Mouse (Mus musculus) embryonic facial prominence, embryonic 12.5 days (tissue): Measurements from ENCODE around the gene Scn5a. TPM values are rescaled to one million over a fixed set of nuclear protein-coding genes. Genes with fewer than 3 reads are reported as not detected.

Source experiments
- ATAC-seq: fragments of 200-750 bp; cut with Nextera tagmentation; 2 replicates; pipeline ENCODE4 v1.8.0; 2017; ENCODE audit not compliant: insufficient number of reproducible peaks, insufficient read depth, low FRiP score, low TSS enrichment
- H3K27ac ChIP-seq: fragments of 300-500 bp; sonication (generic); 2 replicates; pipeline ENCODE4 v1.5.1; 2016; ENCODE audit warnings: mild to moderate bottlenecking
- H3K27me3 ChIP-seq: fragments of 300-500 bp; sonication (generic); 2 replicates; pipeline ENCODE4 v1.6.1; 2016; ENCODE audit warnings: mild to moderate bottlenecking, moderate library complexity
- H3K36me3 ChIP-seq: fragments of 300-500 bp; sonication (generic); 2 replicates; pipeline ENCODE4 v1.6.1; 2016; ENCODE audit warnings: mild to moderate bottlenecking
- H3K4me1 ChIP-seq: fragments of 300-500 bp; sonication (generic); 2 replicates; pipeline ENCODE4 v1.6.1; 2016
- H3K4me2 ChIP-seq: fragments of 300-500 bp; sonication (generic); replicated peaks from 2 replicates; pipeline ENCODE4 v1.6.1; 2016; ENCODE audit warnings: mild to moderate bottlenecking, moderate library complexity
- H3K4me3 ChIP-seq: fragments of 300-500 bp; sonication (generic); 2 replicates; pipeline ENCODE4 v1.5.1; 2016; ENCODE audit warnings: mild to moderate bottlenecking
- H3K9ac ChIP-seq: fragments of 300-500 bp; sonication (generic); 2 replicates; pipeline ENCODE4 v1.6.1; 2016; ENCODE audit warnings: mild to moderate bottlenecking, moderate library complexity
- H3K9me3 ChIP-seq: fragments of 300-500 bp; sonication (generic); 2 replicates; pipeline ENCODE4 v1.6.1; 2016; ENCODE audit warnings: mild to moderate bottlenecking, moderate library complexity
- WGBS: fragments of 180-500 bp; shearing (Covaris S2); methylation state at CpG from one replicate; pipeline ENCODE4 v1.1.7; 2016; 5-methylcytosine and 5-hydroxymethylcytosine counted together
- polyA plus RNA-seq: library from polyadenylated mRNA; unstranded; fragments of >200 nt; fragmentation: Nextera tagmentation; extraction: Ambion mirVana; gene quantifications from 2 replicates; pipeline ENCODE4 v1.2.1, GENCODE M21; 2016

The Scn5a gene
- polyA plus RNA-seq, 1 experiment from 2014 or later = 1.0 TPM

DNA sequence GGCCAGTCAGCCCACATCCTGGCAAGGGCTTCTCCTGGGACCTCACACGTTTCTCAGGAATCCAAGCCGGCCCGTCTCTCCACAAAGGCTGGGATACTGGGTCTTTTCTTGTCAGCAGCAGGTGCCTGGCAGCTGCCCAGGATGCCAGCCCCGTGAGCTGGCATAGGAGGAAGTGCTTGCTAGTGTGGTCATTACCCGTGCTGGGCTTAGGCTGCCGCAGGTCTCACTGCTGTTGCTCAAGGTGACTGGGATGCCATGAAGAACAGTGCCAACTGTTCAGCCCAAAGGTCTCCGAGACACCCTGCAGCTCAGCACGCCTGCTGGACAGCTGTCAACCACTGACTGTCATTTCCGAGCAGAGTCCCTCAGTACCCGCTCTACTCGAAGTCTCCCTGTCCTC, 100.5 kb downstream of the Scn5a start:
- no peak for ATAC-seq
- H3K9me3 ChIP-seq = no peaks in the 10 kb centered on the region
- no peak overlapping the region for H3K4me2 ChIP-seq
- no peak overlapping the region for H3K27ac ChIP-seq
- no peak overlapping the region for H3K4me3 ChIP-seq
- no peak overlapping the region for H3K9ac ChIP-seq
- no peaks in the 10 kb centered on the region for H3K36me3 ChIP-seq
- H3K4me1 ChIP-seq = no peaks in the 10 kb centered on the region
- 81% methylated on average over 11 of the region's 11 CpGs for WGBS
- H3K27me3 ChIP-seq = no peaks in the 10 kb centered on the region

DNA sequence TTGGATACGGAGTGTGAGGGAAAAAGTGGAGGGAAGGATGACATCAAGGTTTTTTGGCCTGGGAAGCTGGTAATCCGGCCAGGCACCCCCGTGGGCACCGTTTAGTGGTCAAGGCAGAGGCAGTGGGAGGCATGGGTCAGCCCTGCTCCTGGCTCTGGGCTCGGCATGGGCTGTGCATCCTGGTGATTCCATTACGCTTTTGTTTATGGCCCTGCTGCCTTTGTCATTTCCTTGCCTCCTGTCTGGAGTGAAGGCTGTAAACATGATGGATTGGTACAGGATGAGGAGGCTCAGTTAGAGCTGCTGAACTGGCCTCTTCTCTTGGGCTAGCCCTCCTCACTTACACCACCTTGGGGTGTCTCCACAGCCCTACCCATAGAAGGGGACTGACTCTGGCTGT, 101.1 kb downstream of the Scn5a start:
- no peak overlapping the region for H3K27ac ChIP-seq
- WGBS = 59% methylated on average over 6 of the region's 6 CpGs
- no peaks in the 10 kb centered on the region for H3K9me3 ChIP-seq
- no peaks in the 10 kb centered on the region for H3K4me1 ChIP-seq
- H3K9ac ChIP-seq = no peak overlapping the region
- no peak overlapping the region for H3K4me3 ChIP-seq
- H3K4me2 ChIP-seq = no peak overlapping the region
- no peaks in the 10 kb centered on the region for H3K36me3 ChIP-seq
- no peak for ATAC-seq
- H3K27me3 ChIP-seq = no peaks in the 10 kb centered on the region

DNA sequence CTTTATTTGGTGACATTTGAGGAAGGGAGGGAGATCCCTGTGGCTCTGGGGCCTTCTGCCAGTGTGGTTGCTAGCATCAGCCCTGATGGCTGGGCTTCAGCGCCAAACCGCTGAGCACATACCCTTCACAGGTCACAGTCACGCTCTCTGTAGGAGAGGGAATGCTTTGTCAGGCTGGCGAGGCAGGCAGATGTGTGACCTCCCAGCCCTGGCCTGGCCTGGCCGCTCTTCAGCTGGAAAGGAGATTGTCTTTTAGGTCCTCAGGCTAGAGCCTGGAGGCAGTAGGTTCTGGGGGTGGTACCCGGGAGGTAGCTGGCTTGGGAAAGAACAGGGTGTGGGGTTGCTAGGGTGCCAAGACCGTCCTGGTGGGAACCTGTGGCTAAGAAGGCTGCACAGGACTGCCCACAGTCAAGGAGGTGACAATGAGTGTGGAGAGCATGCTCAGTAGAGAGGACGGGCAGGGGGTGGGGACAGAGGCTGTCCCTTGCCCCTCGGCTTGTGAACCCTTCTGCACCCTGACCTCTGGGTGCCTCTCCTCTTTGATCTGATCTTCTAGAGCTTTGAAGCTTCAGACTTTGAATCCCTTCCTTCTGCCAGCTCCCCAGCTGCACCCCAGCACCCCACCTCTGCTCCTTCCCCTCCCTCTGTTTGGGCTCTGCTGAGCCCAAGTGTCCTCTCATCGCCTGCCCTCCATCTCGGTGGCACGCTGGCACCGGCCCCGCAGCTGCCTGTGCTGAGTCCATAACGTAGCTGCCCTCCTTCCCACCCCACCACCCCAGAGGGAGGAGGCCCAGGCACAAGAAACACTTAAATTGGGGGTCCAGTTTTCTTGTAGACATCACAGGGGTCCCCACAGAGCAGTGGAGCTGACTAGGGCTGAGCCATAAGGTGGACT, 103.9 kb downstream of the Scn5a start:
- Histone ChIP-seq H3K4me1 (0 out of 2 replicates have a peak, but pooled peaks cover under 1% of the 10 kb centered on the region), H3K27ac (no peak overlapping the region), H3K4me3 (no peak overlapping the region), H3K4me2 (no peak overlapping the region), H3K27me3 (no peaks in the 10 kb centered on the region), H3K36me3 (no peaks in the 10 kb centered on the region), H3K9me3 (no peaks in the 10 kb centered on the region), H3K9ac (no peak overlapping the region)
- WGBS = 66% methylated on average over 15 of the region's 15 CpGs
- ATAC-seq = peak; percentile 49; the same call in 1 of the 2 replicates

DNA sequence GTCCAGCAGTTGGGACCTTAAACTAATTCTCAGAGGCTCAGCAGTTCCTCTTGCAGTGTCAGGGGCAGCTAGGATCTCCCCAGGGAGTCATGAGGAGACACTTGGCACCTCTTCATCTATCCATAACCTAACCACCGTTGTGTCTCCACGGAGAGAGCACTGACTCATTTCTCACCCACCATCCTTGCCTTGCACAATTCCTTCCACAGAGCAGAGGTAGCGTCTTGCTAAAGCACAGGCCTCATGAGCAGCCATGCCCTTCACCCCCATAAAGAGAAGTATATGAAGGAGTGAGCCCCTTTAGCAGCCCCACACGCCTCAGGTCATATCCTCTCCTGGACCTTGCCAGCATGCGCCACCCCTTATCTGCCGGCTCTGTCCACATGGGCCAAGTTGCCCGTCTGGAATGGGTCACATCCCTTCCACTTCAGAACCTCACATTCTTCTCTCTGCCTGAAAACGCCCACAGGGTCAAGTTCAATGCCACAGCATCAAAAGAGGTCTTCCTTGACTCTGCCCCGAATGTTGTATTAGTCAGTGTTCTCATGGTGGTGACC, 105.1 kb downstream of the Scn5a start:
- H3K27ac ChIP-seq = no peak overlapping the region
- H3K4me1 ChIP-seq = 0 out of 2 replicates have a peak, but pooled peaks cover 2% of the 10 kb centered on the region
- WGBS = 81% methylated on average over 9 of the region's 9 CpGs
- H3K4me2 ChIP-seq = no peak overlapping the region
- H3K27me3 ChIP-seq = no peaks in the 10 kb centered on the region
- no peak overlapping the region for H3K4me3 ChIP-seq
- H3K9ac ChIP-seq = no peak overlapping the region
- H3K36me3 ChIP-seq = no peaks in the 10 kb centered on the region
- ATAC-seq = no peak
- no peaks in the 10 kb centered on the region for H3K9me3 ChIP-seq

DNA sequence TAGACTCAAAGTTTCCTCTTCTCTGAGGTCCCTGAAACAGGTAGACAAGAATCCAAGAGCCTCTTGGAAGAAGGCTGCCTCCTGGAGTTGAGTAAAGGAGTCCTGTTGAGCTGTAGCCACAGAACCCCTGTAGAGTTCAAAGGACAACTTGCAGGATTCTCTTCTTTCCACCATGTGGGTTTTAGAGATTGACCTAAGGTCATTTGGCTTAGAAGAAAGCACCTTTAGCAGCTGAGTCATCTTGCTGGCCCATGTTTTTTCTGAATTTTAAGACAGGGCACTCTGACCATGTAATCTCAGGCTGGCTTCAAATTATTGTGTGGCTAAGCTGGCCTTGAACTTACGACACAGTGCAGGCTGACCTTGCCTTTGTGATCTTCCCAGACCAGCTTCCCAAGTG, 105.8 kb downstream of the Scn5a start:
- no peak overlapping the region for H3K27ac ChIP-seq
- no peak overlapping the region for H3K9ac ChIP-seq
- H3K4me2 ChIP-seq = no peak overlapping the region
- WGBS = 80% methylated on average over 1 of the region's 1 CpGs
- no peak for ATAC-seq
- 0 out of 2 replicates have a peak, but pooled peaks cover 2% of the 10 kb centered on the region for H3K4me1 ChIP-seq
- H3K4me3 ChIP-seq = no peak overlapping the region
- 0 out of 2 replicates have a peak, but pooled peaks cover 4% of the 10 kb centered on the region for H3K36me3 ChIP-seq
- no peaks in the 10 kb centered on the region for H3K27me3 ChIP-seq
- H3K9me3 ChIP-seq = no peaks in the 10 kb centered on the region

DNA sequence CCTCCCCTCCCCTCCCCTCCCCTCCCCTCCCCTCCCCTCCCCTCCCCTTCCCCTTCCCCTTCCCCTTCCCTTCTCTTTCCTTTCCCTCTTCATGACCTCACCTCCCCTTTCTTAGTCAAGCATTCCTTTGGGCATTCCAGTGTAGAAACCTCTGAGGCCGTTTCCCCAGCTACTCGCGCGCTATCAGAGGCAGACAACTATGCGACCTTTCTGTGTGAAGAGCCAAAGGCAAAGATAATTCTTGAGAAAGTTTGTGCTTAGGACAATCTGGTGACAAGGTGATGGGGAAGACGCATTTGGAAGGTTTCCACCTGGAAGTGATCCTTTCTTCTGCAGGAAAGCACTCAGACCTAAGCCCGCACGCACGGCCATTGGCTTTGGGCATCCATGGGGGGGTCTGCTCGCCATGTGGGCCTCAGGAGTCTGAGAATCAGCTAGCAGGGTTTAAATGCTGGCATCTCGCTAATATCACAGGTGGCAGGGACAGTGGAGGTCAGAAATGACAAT, 106.4 kb downstream of the Scn5a start:
- Histone ChIP-seq H3K9me3 (no peaks in the 10 kb centered on the region), H3K4me2 (no peak overlapping the region), H3K4me3 (no peak overlapping the region), H3K4me1 (0 out of 2 replicates have a peak, but pooled peaks cover 2% of the 10 kb centered on the region), H3K9ac (no peak overlapping the region), H3K27me3 (no peaks in the 10 kb centered on the region), H3K36me3 (peaks cover 9% of the 10 kb centered on the region; the same call in 1 of the 2 replicates), H3K27ac (no peak overlapping the region)
- ATAC-seq = no peak
- 78% methylated on average over 11 of the region's 11 CpGs for WGBS

DNA sequence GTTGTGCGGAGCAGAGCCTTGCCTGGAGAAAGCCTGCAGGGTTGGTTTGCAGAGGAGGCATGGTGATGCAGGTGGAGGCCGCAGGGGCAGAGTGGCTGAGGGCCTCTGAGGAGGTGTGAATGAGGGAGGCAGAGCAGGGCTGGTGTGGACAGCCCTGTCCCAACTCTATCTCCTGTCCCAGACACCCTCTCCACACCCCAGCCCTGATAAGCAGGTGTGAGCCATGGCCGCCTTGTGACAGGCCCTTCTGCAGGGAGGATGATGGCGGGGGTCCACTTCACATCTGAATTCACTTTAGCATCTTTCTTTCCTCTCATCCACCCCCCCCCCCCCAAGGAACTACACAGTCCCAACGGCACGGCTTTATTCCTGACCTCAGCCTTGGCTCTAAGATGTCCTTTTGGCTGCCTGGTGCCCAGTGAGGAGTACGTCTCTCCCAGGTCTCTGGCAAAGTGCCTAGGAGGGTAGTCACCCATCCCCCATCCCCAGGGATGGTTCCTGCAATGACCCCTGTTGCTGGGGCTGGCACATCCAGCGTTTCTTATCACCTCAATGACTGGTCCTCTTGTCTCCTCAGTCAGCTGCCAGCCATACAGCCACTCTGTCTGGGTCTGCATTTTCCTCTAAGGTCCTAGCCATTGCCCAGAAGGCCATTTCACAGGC, 109.0 kb downstream of the Scn5a start:
- Histone ChIP-seq H3K36me3 (peaks cover 32% of the 10 kb centered on the region), H3K4me2 (no peak overlapping the region), H3K4me3 (no peak overlapping the region), H3K9ac (no peak overlapping the region), H3K4me1 (0 out of 2 replicates have a peak, but pooled peaks cover 2% of the 10 kb centered on the region), H3K27me3 (no peaks in the 10 kb centered on the region), H3K9me3 (no peaks in the 10 kb centered on the region), H3K27ac (no peak overlapping the region)
- no peak for ATAC-seq
- 74% methylated on average over 8 of the region's 8 CpGs for WGBS

DNA sequence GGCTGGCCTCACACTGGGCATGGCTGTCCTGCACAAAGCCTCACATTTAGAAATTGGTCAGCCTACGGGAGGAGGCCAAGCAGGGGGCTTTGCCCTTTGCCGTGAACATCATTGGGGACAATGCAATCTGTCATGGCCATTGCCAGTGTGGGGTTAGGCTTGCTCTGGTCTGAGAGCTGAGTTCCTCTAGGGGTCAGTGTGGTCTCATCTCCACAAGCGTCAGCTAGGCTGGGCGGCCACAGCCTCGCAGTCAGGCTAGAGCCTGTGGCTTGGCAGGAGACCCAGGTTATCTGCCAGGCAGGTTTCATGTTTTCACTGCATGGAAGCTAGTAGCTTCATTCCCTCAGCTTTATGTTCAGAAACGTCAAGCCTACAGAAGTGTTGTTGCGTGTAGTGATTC, 113.2 kb downstream of the Scn5a start:
- H3K27ac ChIP-seq = no peak overlapping the region
- WGBS = 80% methylated on average over 7 of the region's 7 CpGs
- H3K4me1 ChIP-seq = 0 out of 2 replicates have a peak, but pooled peaks cover 2% of the 10 kb centered on the region
- no peaks in the 10 kb centered on the region for H3K27me3 ChIP-seq
- H3K4me3 ChIP-seq = no peak overlapping the region
- H3K36me3 ChIP-seq = peaks cover 66% of the 10 kb centered on the region
- H3K4me2 ChIP-seq = no peak overlapping the region
- ATAC-seq = no peak
- H3K9me3 ChIP-seq = no peaks in the 10 kb centered on the region
- no peak overlapping the region for H3K9ac ChIP-seq

DNA sequence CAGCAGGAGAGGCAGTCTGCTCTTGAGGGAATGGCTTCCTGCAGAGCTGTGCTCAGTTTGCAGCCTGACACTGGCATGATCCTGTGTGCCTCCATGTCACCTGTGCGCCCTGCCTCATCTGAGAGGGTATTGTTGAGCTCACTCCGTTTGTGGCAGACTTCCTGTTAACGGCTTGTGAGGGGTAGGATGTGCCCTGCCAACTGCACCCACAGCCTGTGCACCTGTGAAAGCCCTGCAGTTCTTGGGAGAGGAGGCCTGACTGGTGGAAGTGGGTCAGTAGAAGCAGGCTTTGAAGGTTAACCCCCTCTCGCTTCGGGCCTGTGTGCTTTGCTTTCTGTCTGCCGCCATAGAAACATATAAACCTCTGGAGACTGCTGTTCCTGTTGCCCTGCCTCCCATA, 113.8 kb downstream of the Scn5a start:
- no peak overlapping the region for H3K4me3 ChIP-seq
- 89% methylated on average over 6 of the region's 6 CpGs for WGBS
- H3K27me3 ChIP-seq = no peaks in the 10 kb centered on the region
- H3K9ac ChIP-seq = no peak overlapping the region
- H3K27ac ChIP-seq = no peak overlapping the region
- H3K4me1 ChIP-seq = 0 out of 2 replicates have a peak, but pooled peaks cover 2% of the 10 kb centered on the region
- peaks cover 66% of the 10 kb centered on the region for H3K36me3 ChIP-seq
- H3K9me3 ChIP-seq = no peaks in the 10 kb centered on the region
- no peak for ATAC-seq
- H3K4me2 ChIP-seq = no peak overlapping the region

DNA sequence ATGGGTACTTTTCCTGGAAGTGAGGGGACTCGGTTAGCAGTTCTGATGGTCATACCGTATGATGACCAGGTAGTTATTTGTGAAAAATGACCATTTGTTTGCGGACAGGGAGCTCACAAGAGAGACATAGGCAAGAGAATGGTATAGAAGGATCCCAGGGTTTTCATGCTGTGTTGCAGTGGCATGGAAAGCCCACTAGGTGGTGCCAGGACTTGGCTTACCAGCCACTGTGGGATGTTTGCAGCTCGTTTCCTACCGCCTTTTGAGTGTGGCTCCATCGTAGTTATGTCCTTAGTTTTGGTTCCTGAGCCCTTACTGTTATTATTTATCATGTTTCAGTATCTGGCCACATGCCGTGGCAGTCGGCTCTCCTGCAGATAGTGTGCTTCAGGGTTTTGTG, 118.4 kb downstream of the Scn5a start:
- no peaks in the 10 kb centered on the region for H3K27me3 ChIP-seq
- no peaks in the 10 kb centered on the region for H3K9me3 ChIP-seq
- H3K4me2 ChIP-seq = no peak overlapping the region
- no peak overlapping the region; the same call in 1 of the 2 replicates for H3K9ac ChIP-seq
- peaks cover 69% of the 10 kb centered on the region for H3K36me3 ChIP-seq
- 52% methylated on average over 8 of the region's 8 CpGs for WGBS
- ATAC-seq = no peak
- no peak overlapping the region for H3K4me3 ChIP-seq
- no peaks in the 10 kb centered on the region for H3K4me1 ChIP-seq
- H3K27ac ChIP-seq = no peak overlapping the region

DNA sequence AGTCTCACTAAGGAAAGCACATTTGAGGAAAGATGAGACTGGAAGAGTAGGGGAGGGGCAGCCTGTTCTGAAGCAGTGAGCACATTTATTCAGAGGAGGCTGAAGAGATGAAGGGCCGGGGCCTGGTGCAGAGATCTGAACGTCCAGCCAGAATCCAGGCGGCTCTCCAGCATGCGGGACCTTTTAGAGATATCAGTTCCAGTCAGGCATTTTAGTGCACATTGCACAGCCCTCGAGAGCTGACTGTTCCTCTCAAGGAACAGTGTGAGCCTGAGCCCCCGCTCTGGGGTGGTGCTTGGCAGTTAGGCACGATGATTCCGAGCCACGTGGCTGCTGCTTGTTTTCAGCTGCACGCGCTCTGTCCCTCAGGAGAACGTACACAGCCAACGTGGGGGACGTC, 121.7 kb downstream of the Scn5a start:
- Histone ChIP-seq H3K27ac (no peak overlapping the region), H3K27me3 (no peaks in the 10 kb centered on the region), H3K9ac (no peak overlapping the region), H3K36me3 (peaks cover 54% of the 10 kb centered on the region), H3K9me3 (no peaks in the 10 kb centered on the region), H3K4me3 (no peak overlapping the region), H3K4me2 (no peak overlapping the region), H3K4me1 (no peaks in the 10 kb centered on the region)
- no peak for ATAC-seq
- WGBS = 85% methylated on average over 14 of the region's 14 CpGs
